Mouse (Mus musculus): Measurements from ENCODE around the gene Gm266. TPM values are rescaled to one million over a fixed set of nuclear protein-coding genes. Genes with fewer than 3 reads are reported as not detected.

The Gm266 gene
- total and polyA plus RNA-seq, 2 experiments from 2014 or later: 8.4 to 12.6 TPM

- no peaks in the 10 kb centered on the region for H3K27me3 ChIP-seq (ENCODE audit: insufficient read depth, low read length)
- no peaks in the 10 kb centered on the region for H3K4me1 ChIP-seq (ENCODE audit: insufficient read depth, low read length)
- H3K4me2 ChIP-seq (ENCODE audit: low read depth, low read length, poor library complexity, severe bottlenecking): no peak overlapping the region
- no peak for TF ChIP-seq CTCF (IDR thresholded peaks at IDR 0.05)
- no peak overlapping the region for H3K27ac ChIP-seq (ENCODE audit: low read depth, low read length)
- H3K9me3 ChIP-seq (ENCODE audit: low read length): no peaks in the 10 kb centered on the region
- no peak for DNase-seq (ENCODE audit: low spot score)
- H3K9ac ChIP-seq (replicated peaks; ENCODE audit: low read length, poor library complexity, severe bottlenecking): no peak overlapping the region
- no peaks in the 10 kb centered on the region for H3K36me3 ChIP-seq (ENCODE audit: insufficient read depth, low read length)
- no peak for ATAC-seq (ENCODE audit: low FRiP score)
- 85% methylated on average over 3 of the region's 3 CpGs for WGBS
- H3K4me3 ChIP-seq (ENCODE audit: low read depth, low read length): no peak overlapping the region
These were observed 39.3 kb upstream of the Gm266 start for GRCm38 (mm10) chr12:111524883-111525282.

GRCm38 (mm10) chr12:111524469-111524868 is 38.8 kb upstream of the Gm266 start:
- Histone ChIP-seq H3K27me3 (ENCODE audit: insufficient read depth, low read length) (no peaks in the 10 kb centered on the region), H3K36me3 (ENCODE audit: insufficient read depth, low read length) (no peaks in the 10 kb centered on the region), H3K27ac (ENCODE audit: low read depth, low read length) (no peak overlapping the region), H3K4me3 (ENCODE audit: low read depth, low read length) (no peak overlapping the region), H3K9ac (replicated peaks; ENCODE audit: low read length, poor library complexity, severe bottlenecking) (no peak overlapping the region), H3K9me3 (ENCODE audit: low read length) (no peaks in the 10 kb centered on the region), H3K4me1 (ENCODE audit: insufficient read depth, low read length) (no peaks in the 10 kb centered on the region), H3K4me2 (ENCODE audit: low read depth, low read length, poor library complexity, severe bottlenecking) (no peak overlapping the region)
- DNase-seq (ENCODE audit: low spot score) (no peak), ATAC-seq (ENCODE audit: low FRiP score) (no peak)
- TF ChIP-seq CTCF (IDR thresholded peaks at IDR 0.05): no peak
- WGBS: 71% methylated on average over 1 of the region's 1 CpGs

DNA sequence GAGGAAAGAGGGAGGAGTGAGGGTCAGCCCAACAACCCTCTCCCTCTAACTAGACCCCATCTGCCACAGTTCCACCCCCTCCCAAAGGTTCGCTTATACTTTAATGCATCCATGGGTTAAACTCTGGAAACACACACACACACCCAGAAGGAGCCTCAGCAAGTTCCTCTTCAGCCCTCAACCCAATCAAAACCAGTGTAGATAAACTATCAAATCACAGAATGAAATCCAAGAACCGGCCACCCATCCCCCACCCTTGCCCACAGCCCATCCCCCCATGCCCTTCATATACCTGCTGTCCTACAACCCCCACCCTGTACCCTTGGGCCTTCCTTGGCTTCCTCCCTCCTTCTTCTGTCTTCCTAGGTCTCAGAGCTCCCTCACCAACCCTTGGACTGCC is 35.4 kb upstream of the Gm266 start:
- no peak for TF ChIP-seq CTCF (IDR thresholded peaks at IDR 0.05)
- Histone ChIP-seq H3K4me3 (ENCODE audit: low read depth, low read length) (no peak overlapping the region), H3K27ac (ENCODE audit: low read depth, low read length) (no peak overlapping the region), H3K9ac (replicated peaks; ENCODE audit: low read length, poor library complexity, severe bottlenecking) (no peak overlapping the region), H3K4me2 (ENCODE audit: low read depth, low read length, poor library complexity, severe bottlenecking) (no peak overlapping the region), H3K9me3 (ENCODE audit: low read length) (no peaks in the 10 kb centered on the region), H3K27me3 (ENCODE audit: insufficient read depth, low read length) (no peaks in the 10 kb centered on the region), H3K4me1 (ENCODE audit: insufficient read depth, low read length) (no peaks in the 10 kb centered on the region), H3K36me3 (ENCODE audit: insufficient read depth, low read length) (no peaks in the 10 kb centered on the region)
- DNase-seq (ENCODE audit: low spot score): no peak
- WGBS: 87% methylated on average over 2 of the region's 2 CpGs
- ATAC-seq (ENCODE audit: low FRiP score): no peak

DNA sequence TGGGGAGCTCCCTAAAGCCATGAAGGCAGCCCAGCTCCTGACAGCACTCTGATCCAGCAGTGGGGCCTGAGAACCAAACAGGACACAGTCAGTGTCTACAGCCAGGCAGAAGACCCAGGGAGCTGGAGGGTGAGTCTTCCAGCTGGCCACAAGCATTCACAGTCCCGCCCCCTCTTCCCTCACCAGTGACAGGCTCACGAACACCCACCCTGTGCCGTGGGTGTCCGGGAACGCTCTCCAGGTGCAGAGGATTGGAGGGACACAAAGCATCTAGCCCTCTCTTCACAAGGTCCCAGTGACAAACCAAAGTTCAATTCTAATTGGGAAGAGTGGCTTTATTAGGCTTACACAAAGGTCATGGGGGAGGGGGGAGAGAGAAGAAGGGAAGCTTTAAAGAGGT is 34.2 kb upstream of the Gm266 start:
- Histone ChIP-seq H3K27me3 (ENCODE audit: insufficient read depth, low read length) (no peaks in the 10 kb centered on the region), H3K4me3 (ENCODE audit: low read depth, low read length) (no peak overlapping the region), H3K27ac (ENCODE audit: low read depth, low read length) (no peak overlapping the region), H3K9ac (replicated peaks; ENCODE audit: low read length, poor library complexity, severe bottlenecking) (no peak overlapping the region), H3K36me3 (ENCODE audit: insufficient read depth, low read length) (no peaks in the 10 kb centered on the region), H3K9me3 (ENCODE audit: low read length) (no peaks in the 10 kb centered on the region), H3K4me1 (ENCODE audit: insufficient read depth, low read length) (no peaks in the 10 kb centered on the region), H3K4me2 (ENCODE audit: low read depth, low read length, poor library complexity, severe bottlenecking) (no peak overlapping the region)
- ATAC-seq (ENCODE audit: low FRiP score) (no peak), DNase-seq (ENCODE audit: low spot score) (no peak)
- TF ChIP-seq CTCF (IDR thresholded peaks at IDR 0.05): no peak
- WGBS: 77% methylated on average over 5 of the region's 5 CpGs

DNA sequence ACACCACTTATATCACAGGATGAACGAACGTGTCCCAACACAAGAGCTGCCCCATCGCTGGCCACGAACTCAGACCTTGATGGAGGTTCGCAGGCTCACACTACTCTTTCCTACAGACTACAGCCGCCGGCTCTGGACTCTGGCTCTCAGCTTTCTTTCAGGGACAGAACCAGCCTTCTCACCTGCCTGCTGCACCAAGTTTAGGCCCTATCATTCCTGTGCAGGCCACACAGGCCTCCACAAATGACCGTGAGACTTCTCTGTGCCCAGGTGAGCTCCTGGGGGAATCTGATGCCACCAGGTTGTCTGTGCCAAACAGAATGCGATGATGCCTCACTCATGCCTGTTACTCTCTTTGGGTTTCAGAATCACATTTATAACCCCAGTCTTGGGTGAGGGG is 32.8 kb upstream of the Gm266 start:
- H3K9ac ChIP-seq (replicated peaks; ENCODE audit: low read length, poor library complexity, severe bottlenecking): no peak overlapping the region
- no peak for DNase-seq (ENCODE audit: low spot score)
- TF ChIP-seq CTCF (IDR thresholded peaks at IDR 0.05): no peak
- no peaks in the 10 kb centered on the region for H3K27me3 ChIP-seq (ENCODE audit: insufficient read depth, low read length)
- no peak overlapping the region for H3K27ac ChIP-seq (ENCODE audit: low read depth, low read length)
- no peak overlapping the region for H3K4me2 ChIP-seq (ENCODE audit: low read depth, low read length, poor library complexity, severe bottlenecking)
- no peaks in the 10 kb centered on the region for H3K9me3 ChIP-seq (ENCODE audit: low read length)
- WGBS: 87% methylated on average over 9 of the region's 9 CpGs
- no peak overlapping the region for H3K4me3 ChIP-seq (ENCODE audit: low read depth, low read length)
- no peak for ATAC-seq (ENCODE audit: low FRiP score)
- H3K36me3 ChIP-seq (ENCODE audit: insufficient read depth, low read length): no peaks in the 10 kb centered on the region
- no peaks in the 10 kb centered on the region for H3K4me1 ChIP-seq (ENCODE audit: insufficient read depth, low read length)

DNA sequence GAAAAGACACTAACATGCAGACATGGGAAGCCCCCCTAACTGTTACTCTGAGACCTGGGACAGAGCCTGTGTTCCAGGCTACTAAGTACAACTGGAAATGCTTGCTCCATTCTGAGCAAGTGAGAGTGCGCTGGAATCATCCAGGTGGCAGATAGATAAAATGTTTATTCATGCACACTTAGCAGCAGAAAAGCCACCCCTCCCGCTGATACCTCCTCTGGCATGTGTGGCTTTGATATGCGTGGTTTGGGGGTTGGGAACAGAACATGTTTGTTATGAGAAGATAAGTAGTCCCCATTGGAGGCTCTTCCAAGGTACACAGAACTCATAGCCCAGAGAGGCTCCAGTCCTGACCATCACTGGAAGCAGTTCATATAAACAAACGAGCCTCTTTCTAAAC is 32.3 kb upstream of the Gm266 start:
- WGBS: 66% methylated on average over 4 of the region's 4 CpGs
- Histone ChIP-seq H3K4me1 (ENCODE audit: insufficient read depth, low read length) (no peaks in the 10 kb centered on the region), H3K9me3 (ENCODE audit: low read length) (no peaks in the 10 kb centered on the region), H3K36me3 (ENCODE audit: insufficient read depth, low read length) (no peaks in the 10 kb centered on the region), H3K4me3 (ENCODE audit: low read depth, low read length) (no peak overlapping the region), H3K27ac (ENCODE audit: low read depth, low read length) (no peak overlapping the region), H3K9ac (replicated peaks; ENCODE audit: low read length, poor library complexity, severe bottlenecking) (no peak overlapping the region), H3K4me2 (ENCODE audit: low read depth, low read length, poor library complexity, severe bottlenecking) (no peak overlapping the region), H3K27me3 (ENCODE audit: insufficient read depth, low read length) (no peaks in the 10 kb centered on the region)
- DNase-seq (ENCODE audit: low spot score) (no peak), ATAC-seq (ENCODE audit: low FRiP score) (no peak)
- no peak for TF ChIP-seq CTCF (IDR thresholded peaks at IDR 0.05)

Data from midbrain, postnatal 0 days (tissue).